Mouse (Mus musculus): Measurements from ENCODE around the gene Smim11.
A peak's percentile ranks its signal among the peaks of the same experiment; 100 is the strongest.

Gene Smim11

DNA sequence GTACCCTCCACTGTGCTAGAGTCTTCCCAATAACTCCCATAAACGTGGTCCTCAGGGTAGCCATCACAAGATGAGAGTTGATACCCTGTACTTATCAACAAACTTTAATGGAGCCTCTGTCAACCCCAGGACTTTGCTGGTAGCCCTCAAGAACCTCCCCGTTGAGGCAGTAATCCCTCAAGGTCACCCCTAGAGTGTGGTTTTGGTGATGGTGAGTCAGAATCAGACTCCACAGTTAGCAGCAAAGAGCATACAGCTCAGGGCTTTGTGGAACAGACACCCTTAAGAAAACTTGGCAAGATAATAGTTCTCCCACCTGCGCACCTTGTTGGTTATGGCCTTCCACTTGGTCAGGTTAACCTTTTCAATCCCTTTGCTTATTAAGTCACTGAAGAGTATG, 19.3 kb downstream of the Smim11 start:
- DNase-seq: no peak

GRCm38 (mm10) chr16:92321341-92321740, 20.3 kb downstream of the Smim11 start, which contains the start of gene Fam243:
Gene Fam243, minus strand, starts transcription at chr16:92321441.
- no peak for DNase-seq

DNA sequence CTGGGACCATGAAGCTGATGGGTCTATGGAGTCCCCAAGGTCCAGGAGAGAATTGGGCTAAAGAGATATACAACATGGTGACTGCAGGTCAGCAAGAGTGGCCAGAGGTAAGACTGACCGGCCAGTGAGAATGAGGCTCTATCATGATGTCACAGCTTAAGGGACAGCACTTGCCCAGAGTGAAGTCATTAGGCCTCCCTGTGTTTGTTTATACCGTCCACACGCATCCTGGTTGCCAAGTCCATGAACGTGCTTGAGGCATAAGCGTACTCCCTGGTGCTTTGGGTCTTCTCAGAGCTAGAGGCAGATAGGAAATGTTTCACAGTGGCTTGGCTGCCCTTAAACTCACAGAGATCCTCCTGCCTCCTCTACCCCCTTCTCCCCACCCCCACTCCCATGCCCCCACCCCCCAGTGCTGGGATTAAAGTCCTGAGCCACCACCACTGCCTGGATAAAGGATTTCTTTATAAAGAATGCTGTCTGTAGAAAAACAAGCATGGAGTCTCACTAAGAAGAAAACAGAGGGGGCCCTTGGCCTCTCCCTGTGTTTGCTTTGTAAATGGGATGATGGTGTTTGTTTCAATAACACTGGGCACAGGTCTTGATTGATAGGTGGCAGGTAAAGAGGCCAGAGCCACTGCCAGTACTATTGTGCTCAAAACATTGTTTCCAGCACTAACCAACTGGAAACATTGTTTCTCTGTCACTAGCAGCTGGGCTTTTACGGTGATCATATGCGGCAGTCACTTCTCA, 23.4 kb downstream of the Smim11 start:
- DNase-seq: no peak

DNA sequence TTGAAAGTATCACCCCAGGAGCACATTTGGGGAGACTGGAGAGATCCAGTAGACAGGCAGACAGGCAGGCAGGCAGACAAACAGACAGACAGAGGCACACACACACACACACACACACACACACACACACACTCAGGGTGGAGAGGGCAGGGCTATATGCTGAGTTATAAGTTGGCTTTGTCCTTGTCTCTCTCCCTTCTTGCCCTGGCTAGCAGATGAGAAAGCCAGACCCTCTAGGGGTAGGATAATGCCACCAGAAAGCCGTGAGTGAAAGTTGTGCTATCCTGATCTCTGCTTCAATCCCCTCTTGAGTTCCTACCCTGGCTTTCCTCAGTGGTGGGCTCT, 23.9 kb downstream of the Smim11 start:
- DNase-seq: no peak

- DNase-seq: no peak
Observed at GRCm38 (mm10) chr16:92327911-92328310, 26.8 kb downstream of the Smim11 start.

- DNase-seq: no peak
Observed at GRCm38 (mm10) chr16:92330966-92331365, 29.9 kb downstream of the Smim11 start.

DNA sequence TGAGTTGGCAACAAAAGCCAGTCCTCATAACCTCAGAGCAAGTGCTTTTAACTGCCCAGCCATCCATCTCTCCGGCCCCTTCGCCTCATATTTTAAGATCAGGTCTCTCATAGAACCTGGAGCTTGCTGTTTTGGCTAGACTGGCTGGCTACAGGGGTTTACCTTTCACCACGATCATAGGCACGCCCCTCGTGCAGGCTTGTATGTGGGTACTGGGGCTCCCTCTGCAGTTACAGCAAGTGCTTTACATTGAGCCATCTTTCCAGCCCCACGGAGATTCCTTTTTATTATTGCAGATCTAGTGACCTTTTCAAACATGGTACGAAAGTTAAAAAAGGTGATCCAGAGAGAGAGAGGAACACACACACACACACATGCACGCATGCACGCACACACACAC, 33.5 kb downstream of the Smim11 start:
- DNase-seq: no peak

DNA sequence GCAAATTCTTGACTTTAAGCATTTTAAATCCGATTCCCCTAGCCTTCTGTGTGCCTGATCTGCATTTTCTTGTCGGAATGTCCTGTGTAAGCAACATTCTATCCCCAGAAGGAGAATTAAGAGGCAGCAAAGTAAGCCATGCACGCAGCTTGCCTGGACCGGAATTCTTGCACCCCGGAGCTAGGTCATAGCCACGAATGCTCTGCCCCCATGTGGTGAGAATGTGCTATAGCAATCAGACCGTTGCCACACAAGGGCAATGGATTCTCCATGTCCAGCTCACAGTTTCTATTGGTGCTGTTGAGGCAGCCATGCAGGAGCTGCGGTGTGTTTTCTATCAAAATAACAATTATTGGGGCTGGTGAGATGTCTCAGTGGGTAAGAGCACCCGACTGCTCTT, 35.2 kb downstream of the Smim11 start:
- DNase-seq: peak; percentile 65

GRCm38 (mm10) chr16:92340612-92341511, 39.8 kb downstream of the Smim11 start:
- peak; percentile 84 for DNase-seq

DNA sequence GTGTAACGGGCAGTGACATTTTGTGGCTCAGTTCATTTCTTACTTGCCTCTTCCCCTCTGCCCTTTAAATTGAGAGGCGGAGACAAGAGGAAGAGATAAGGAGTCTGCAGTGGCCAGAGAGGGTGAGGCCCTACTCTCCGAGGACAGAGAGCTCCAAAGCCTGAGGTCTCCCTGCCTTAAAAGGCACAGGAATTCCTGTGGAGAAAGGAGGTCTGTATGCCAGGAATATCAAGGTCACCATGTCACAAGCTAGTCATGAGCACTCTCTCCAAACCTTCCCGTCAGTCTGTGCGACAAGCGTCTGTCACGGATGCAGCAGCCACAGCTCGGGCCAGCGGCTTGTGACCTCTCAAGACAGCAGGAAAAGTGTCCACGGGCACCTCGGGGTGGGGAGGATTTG, 44.1 kb downstream of the Smim11 start:
- DNase-seq: no peak

DNA sequence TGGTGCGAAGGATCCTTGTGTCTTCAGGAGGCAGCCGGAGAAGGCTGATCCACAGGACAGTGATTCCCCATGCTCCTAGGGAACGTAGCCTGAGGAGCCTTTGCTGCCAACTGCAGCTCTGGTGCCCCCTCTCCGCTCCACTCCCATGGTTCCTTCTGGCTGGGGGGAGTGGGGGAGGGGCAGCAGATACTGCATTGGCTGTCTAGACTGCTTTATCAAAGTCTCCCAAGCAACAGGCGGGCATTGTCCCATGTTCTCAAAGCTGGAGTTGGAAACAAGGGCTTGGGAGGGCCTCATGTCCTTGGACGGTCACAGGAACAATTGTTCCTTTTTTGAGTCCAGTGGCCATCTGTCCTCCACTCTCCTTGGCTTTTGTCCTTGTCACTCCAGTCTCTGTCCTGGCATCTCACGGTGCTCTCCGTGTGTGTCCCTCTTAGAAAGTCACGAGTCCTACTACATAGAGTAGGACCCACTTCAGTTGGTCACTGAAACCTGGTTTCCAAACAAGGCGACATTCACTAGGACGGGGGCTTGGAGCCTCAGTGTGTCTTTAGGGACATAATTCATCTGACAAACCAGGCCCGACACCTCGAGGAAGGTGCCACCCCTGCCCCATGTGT, 45.3 kb downstream of the Smim11 start:
- peak; percentile 40 for DNase-seq

DNA sequence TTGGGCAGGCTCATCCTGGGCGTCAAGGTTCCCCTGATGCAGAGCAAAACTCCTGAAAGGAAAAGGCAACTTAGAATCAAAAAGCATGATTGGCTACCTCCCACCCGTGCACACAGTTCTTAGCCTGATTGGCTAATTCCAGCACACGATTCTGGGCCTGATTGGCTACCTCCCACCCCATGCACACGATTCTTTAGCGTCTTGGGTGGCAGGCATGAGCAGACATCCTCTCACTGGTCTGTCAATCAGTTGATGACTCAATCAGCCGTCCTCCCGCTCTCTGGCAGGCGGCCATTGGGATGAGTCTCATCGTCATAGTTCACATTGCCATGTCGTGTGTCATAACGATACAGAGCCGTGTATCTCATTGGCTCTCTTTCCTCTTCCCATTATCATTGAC, 47.9 kb downstream of the Smim11 start:
- DNase-seq: no peak

- no peak for DNase-seq
Observed at GRCm38 (mm10) chr16:92353295-92353694, 52.2 kb downstream of the Smim11 start.

- no peak for DNase-seq
Observed at GRCm38 (mm10) chr16:92353897-92354296, 52.8 kb downstream of the Smim11 start.

GRCm38 (mm10) chr16:92355366-92355765, 54.3 kb downstream of the Smim11 start:
- no peak for DNase-seq

DNA sequence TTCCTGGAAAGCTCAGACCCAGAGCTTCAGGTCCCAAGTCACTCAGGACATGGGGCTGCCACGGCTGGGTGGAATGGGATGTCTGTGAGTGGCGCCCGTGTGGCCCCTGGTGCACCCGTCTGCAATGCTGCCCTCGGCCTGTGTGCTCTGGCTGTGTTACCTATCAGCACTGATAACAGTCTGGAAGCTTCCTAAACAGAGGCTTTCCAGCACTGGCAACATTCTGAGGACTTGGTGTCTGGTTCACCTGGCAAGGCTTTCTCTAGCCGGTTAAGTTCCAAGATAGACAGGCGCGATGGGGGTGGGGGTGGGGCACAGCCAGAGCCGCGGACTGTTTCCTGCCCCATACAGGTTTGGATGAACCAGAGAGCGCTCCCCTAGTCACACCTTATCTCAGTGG, 54.9 kb downstream of the Smim11 start:
- DNase-seq: no peak

- DNase-seq: no peak
Observed at GRCm38 (mm10) chr16:92357023-92357422, 55.9 kb downstream of the Smim11 start.

GRCm38 (mm10) chr16:92357566-92357965, 56.5 kb downstream of the Smim11 start:
- no peak for DNase-seq

DNA sequence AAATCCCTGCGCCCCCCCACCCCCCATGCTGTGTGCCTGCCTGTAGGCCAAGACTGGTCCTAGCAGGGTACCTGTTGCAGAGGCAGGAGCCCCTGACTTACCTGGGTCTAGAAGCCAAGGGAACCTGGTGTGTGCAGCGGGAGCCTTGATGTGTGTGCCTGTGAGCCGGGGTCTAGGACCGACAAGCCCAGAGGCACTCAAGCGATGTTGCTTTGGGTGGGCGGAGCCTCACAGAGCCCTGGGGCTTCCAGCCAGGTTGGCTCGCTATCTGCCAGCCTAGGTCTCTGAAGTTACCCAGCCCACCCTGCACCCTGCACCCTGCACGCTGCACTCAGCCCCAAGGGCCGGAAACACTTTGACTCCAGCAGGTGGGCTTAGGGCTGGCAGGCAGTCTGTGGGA, 57.6 kb downstream of the Smim11 start:
- DNase-seq: no peak

DNA sequence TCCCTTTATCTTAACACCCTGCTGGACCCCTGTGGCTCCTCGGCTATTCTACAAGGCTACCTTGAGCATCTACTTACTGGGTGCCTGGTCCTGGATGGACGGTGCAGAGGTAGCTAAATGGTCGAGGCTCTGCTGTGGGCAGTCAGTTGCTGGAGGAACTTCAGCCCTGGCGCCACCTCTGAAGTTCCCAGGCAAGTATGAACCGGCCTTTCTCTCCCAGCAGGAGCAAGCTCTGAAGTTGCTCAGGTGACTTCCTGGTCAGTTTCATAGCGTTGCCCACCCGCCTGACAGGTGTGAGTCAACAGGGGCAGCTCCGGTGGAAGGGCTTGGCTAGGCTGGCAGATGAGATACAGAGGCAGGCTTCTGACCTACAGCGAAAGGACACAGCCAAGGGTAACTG, 58.1 kb downstream of the Smim11 start, which contains the start of gene Kcne1:
Gene Kcne1 (minus strand): TSS at position 240 of the 400 bp plus-strand sequence.
- DNase-seq: no peak

GRCm38 (mm10) chr16:92360711-92361110, 59.6 kb downstream of the Smim11 start:
- DNase-seq: no peak

Data from right cerebral cortex, postnatal 4 days (tissue).